Mouse (Mus musculus): ENCODE measurements around the gene Ctxn2.
"Not testable (repeated sequence)": the region's sequence is repeated elsewhere in the genome, so short reads cannot be mapped to it uniquely, and the experiment has no call there.

DNA sequence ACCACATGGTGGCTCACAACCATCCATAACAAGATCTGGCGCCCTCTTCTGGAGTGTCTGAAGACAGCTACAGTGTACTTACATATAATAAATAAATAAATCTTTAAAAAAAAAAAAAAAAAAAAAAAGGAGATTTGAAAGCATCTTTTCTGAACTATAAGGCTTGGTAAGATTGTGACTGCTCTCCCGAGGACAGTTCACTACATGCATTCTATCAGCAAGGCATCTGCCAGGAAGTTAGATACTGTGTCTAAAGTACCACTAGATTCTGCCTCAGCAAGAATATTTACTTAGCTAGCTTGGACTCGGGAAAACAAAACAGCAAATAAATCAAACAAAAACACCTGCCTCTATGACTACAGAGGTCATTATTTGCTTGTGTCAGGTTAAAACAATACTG is 44.4 kb upstream of the Ctxn2 start:
- TF ChIP-seq CTCF (conservative IDR thresholded peaks at IDR 0.05; ENCODE audit: low read length); NANOG (IDR thresholded peaks at IDR 0.05; ENCODE audit: borderline replicate concordance, low read length): not testable (repeated sequence)
